ENCODE assay signal across 37 mouse cellular contexts in the genomic region with DNA sequence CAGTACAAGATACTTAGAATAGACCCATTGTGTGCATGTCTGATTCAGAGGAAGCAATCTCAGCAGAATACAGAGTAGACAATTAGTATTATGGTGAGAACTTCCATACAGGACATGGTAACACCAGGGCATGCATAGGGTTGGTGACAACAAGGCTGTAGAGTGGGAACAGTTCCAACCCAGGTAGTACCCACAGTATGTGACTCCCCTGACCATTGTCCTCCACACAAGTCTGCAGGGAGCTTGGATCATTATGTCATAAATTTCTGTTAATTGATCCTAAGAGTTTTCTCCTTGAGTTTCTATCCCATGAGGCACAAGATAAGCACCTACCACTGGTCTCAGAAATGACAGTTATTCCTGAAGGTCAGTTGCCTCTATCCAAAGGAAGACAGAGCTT. TPM values are rescaled to one million over a fixed set of nuclear protein-coding genes. Genes with fewer than 3 reads are reported as not detected.
"Had no signal": no experiment of that assay in that cellular context is flagged by ENCODE, and none has a peak within 500 bp of the region (broad histone marks: within the 10 kb centered on the region; RNA-seq: fewer than 3 reads in every experiment).

A gene (plus strand): TSS at position 301 of the 400 bp plus-strand sequence.

- H3K27ac ChIP-seq: heart, embryonic 10.5 days; heart, embryonic 13.5 days; heart, embryonic 15.5 days; hindbrain, embryonic 10.5 days; hindbrain, embryonic 12.5 days; hindbrain, embryonic 13.5 days; hindbrain, embryonic 14.5 days; hindbrain, embryonic 15.5 days; hindbrain, postnatal 0 days; intestine, embryonic 15.5 days; kidney, embryonic 15.5 days; kidney, postnatal 0 days; left cerebral cortex, adult 2 months had no signal

- DNase-seq: heart, postnatal 10 days; heart, postnatal 14 days; heart, postnatal 36 days; heart, postnatal 4 days; kidney, adult 11 months; kidney, adult 18-20 months; kidney, adult 2 months; kidney, adult 8-10 months; kidney, adult 9 months; kidney, postnatal 10 days; kidney, postnatal 14 days; kidney, postnatal 25 days; kidney, postnatal 36 days; kidney, postnatal 4 days; layer of hippocampus, adult 9-11 months; layer of hippocampus, postnatal 36 days had no signal

- H3K4me3 ChIP-seq: heart, embryonic 10.5 days; heart, embryonic 12.5 days; heart, embryonic 13.5 days; heart, embryonic 15.5 days; hindbrain, embryonic 10.5 days; hindbrain, embryonic 12.5 days; hindbrain, embryonic 13.5 days; hindbrain, embryonic 15.5 days; intestine, embryonic 15.5 days; kidney, embryonic 15.5 days; left cerebral cortex, adult 2 months had no signal

RNA-seq across cellular contexts. Expression of the gene that starts here (rescaled TPM):
- total RNA-seq: heart, postnatal 10 days; heart, postnatal 14 days; heart, postnatal 25 days; heart, postnatal 36 days; heart, postnatal 4 days; hematopoietic stem cell, adult 5-6 weeks; hindbrain, postnatal 0 days; layer of hippocampus, adult 18-20 months; layer of hippocampus, postnatal 10 days; layer of hippocampus, postnatal 25 days; layer of hippocampus, postnatal 36 days; left cerebral cortex, adult 18-20 months; left cerebral cortex, adult 2 months; left cerebral cortex, adult 8-10 months had no signal
